Comparison of ENCODE assay signal across 16 mouse cellular contexts in the genomic region with DNA sequence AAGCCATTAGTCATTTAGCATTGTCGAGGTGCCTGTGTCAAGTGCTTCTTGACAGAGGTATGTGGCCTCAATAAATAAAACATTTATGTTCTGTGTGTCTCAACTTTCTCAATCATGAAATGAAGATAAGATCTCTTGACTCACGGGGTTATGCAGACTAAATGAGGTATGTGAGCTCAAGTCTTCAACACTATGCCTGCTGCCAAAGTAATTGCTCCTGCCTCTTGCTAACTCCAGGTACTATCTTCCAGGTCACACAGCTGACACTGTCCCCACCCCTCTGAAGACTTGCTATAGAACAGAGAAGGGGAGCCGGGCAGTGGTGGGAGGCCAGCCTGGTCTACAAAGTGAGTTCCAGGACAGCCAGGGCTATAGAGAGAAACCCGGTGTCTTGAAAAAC. TPM values are rescaled to one million over a fixed set of nuclear protein-coding genes. Genes with fewer than 3 reads are reported as not detected.
A peak's percentile ranks its signal among the peaks of the same experiment; 100 is the strongest.
DNase-seq lines count a peak whose midpoint lies in the region; ATAC-seq and TF ChIP-seq lines count a peak whose summit lies in the region.
"Had no signal": no experiment of that assay in that cellular context is flagged by ENCODE, and none has a peak within 500 bp of the region (broad histone marks: within the 10 kb centered on the region; RNA-seq: fewer than 3 reads in every experiment).

No protein-coding gene starts in this region.

- peak overlapping the region; percentile 42 for H3K27ac ChIP-seq in heart, embryonic 10.5 days
- H3K27ac ChIP-seq in liver, embryonic 16.5 days (ENCODE audit: low read length): peak overlapping the region; percentile 77
- peak overlapping the region; percentile 87 for H3K27ac ChIP-seq in stomach, embryonic 14.5 days (ENCODE audit: low read length)
- no peak overlapping the region for H3K27ac ChIP-seq in gastrocnemius, adult 2 months

- ATAC-seq in erythroid progenitor cell, adult 5-6 weeks (replicated peaks; ENCODE audit: low FRiP score, poor library complexity, severe bottlenecking): peak; percentile 53
- ATAC-seq in liver, embryonic 16.5 days (ENCODE audit: low read depth): peak; percentile 67
- no peak for ATAC-seq in stomach, embryonic 14.5 days (ENCODE audit: insufficient number of reproducible peaks, insufficient read depth, low FRiP score, low read depth)
- ATAC-seq: forebrain, embryonic 16.5 days had no signal

- H3K9me3 ChIP-seq in heart, embryonic 10.5 days: no peaks in the 10 kb centered on the region
- H3K9me3 ChIP-seq in liver, embryonic 16.5 days (replicated peaks; ENCODE audit: control insufficient read depth, low read length): no peaks in the 10 kb centered on the region
- H3K9me3 ChIP-seq in stomach, embryonic 14.5 days (ENCODE audit: control insufficient read depth, low read depth, low read length): no peaks in the 10 kb centered on the region

- peak overlapping the region; percentile 41 for H3K9ac ChIP-seq in liver, embryonic 16.5 days (ENCODE audit: low read depth, low read length)
- H3K9ac ChIP-seq in stomach, embryonic 14.5 days (replicated peaks; ENCODE audit: low read depth, low read length): no peak overlapping the region

- H3K4me2 ChIP-seq in liver, embryonic 16.5 days (ENCODE audit: low read depth, low read length): peak overlapping the region; percentile 59
- H3K4me2 ChIP-seq in stomach, embryonic 14.5 days (replicated peaks; ENCODE audit: low read depth, low read length): no peak overlapping the region

- TF ChIP-seq CTCF in gastrocnemius, adult 2 months (IDR thresholded peaks at IDR 0.05): no peak

- no peak for DNase-seq in heart, embryonic 10.5 days (ENCODE audit: low spot score)
- no peak for DNase-seq in heart, adult 18-20 months
- DNase-seq in adipocyte (ENCODE audit: low spot score): no peak
- no peak for DNase-seq in retina, embryonic 14.5 days (ENCODE audit: low spot score)
- no peak for DNase-seq in gastrocnemius, adult 2 months
- DNase-seq: adrenal gland, adult 8-10 months; B cell, adult 2 months; gastrocnemius, postnatal 14 days; heart, postnatal 14 days; kidney, adult 18-20 months; thymus, adult 2 months had no signal

- peaks cover 15% of the 10 kb centered on the region for H3K4me1 ChIP-seq in heart, embryonic 10.5 days
- peaks cover 32% of the 10 kb centered on the region for H3K4me1 ChIP-seq in liver, embryonic 16.5 days (ENCODE audit: control insufficient read depth, low read depth, low read length)
- H3K4me1 ChIP-seq in stomach, embryonic 14.5 days (ENCODE audit: control insufficient read depth, insufficient read depth, low read length): peaks cover 6% of the 10 kb centered on the region; the same call in 1 of the 2 replicates

- H3K4me3 ChIP-seq in heart, embryonic 10.5 days: no peak overlapping the region
- peak overlapping the region; percentile 13; the same call in 1 of the 2 replicates for H3K4me3 ChIP-seq in liver, embryonic 16.5 days (ENCODE audit: low read depth, low read length)
- H3K4me3 ChIP-seq in stomach, embryonic 14.5 days (ENCODE audit: low read depth, low read length): no peak overlapping the region
- no peak overlapping the region for H3K4me3 ChIP-seq in gastrocnemius, adult 2 months

- no peaks in the 10 kb centered on the region for H3K36me3 ChIP-seq in heart, embryonic 10.5 days
- H3K36me3 ChIP-seq in liver, embryonic 16.5 days (ENCODE audit: control insufficient read depth, insufficient read depth): no peaks in the 10 kb centered on the region
- H3K36me3 ChIP-seq in stomach, embryonic 14.5 days (ENCODE audit: control insufficient read depth, insufficient read depth, low read length): no peaks in the 10 kb centered on the region

- H3K27me3 ChIP-seq in heart, embryonic 10.5 days (ENCODE audit: insufficient read depth, poor library complexity, severe bottlenecking): peaks cover 3% of the 10 kb centered on the region; the same call in 1 of the 2 replicates
- H3K27me3 ChIP-seq in liver, embryonic 16.5 days (ENCODE audit: control insufficient read depth, insufficient read depth, low read depth, low read length): no peaks in the 10 kb centered on the region
- no peaks in the 10 kb centered on the region for H3K27me3 ChIP-seq in stomach, embryonic 14.5 days (ENCODE audit: control insufficient read depth, insufficient read depth, low read length)

- 42% methylated on average over 4 of the region's 4 CpGs for WGBS in heart, embryonic 10.5 days
- WGBS in liver, embryonic 16.5 days (ENCODE audit: insufficient replicate concordance): 27% methylated on average over 4 of the region's 4 CpGs
- 24% methylated on average over 4 of the region's 4 CpGs for WGBS in stomach, embryonic 14.5 days

- intact Hi-C loops in gastrocnemius, adult 2 months (cut with DNase I): no loop called here

RNA-seq across cellular contexts. Expression of gene Liph, which starts 0.9 kb away (rescaled TPM):
- polyA plus RNA-seq in heart, embryonic 10.5 days (2016; fragmentation: Nextera tagmentation; extraction: Ambion mirVana): 0.54 and 0.55 TPM in 2 replicates
- total RNA-seq in heart, adult 18-20 months (2021): under 1 TPM in 1 of 2 experiments, not detected in 1; 0.39 TPM
- total RNA-seq in erythroid progenitor cell, adult 5-6 weeks (2015; ENCODE audit: low replicate concordance): 0.84 TPM in 1 of 2 replicates, not detected in the other
- 2.8 and 4.1 TPM in 2 replicates for total RNA-seq in erythroid progenitor cell, adult 5-6 weeks (2017; ENCODE audit: low replicate concordance)
- polyA plus RNA-seq in liver, embryonic 16.5 days (2015; fragmentation: Nextera tagmentation; extraction: Ambion mirVana): 0.84 and 0.85 TPM in 2 replicates
- polyA plus RNA-seq in stomach, embryonic 14.5 days (2014; fragmentation: Nextera tagmentation; extraction: Ambion mirVana): 4.6 and 6.1 TPM in 2 replicates
- total RNA-seq in gastrocnemius, adult 2 months (2021): not detected
- polyA plus RNA-seq: embryonic facial prominence, embryonic 11.5 days had no signal

RNA-seq across cellular contexts. Expression of gene Senp2, which starts 12.9 kb away (rescaled TPM):
- polyA plus RNA-seq in heart, embryonic 10.5 days (2016; fragmentation: Nextera tagmentation; extraction: Ambion mirVana): 41.2 and 50.2 TPM in 2 replicates
- total RNA-seq in heart, adult 18-20 months (2021): 10 to 100 TPM; 24.2 to 25.9 TPM
- 84.3 and 107 TPM in 2 replicates for total RNA-seq in erythroid progenitor cell, adult 5-6 weeks (2015; ENCODE audit: low replicate concordance)
- 114 and 119 TPM in 2 replicates for total RNA-seq in erythroid progenitor cell, adult 5-6 weeks (2017; ENCODE audit: low replicate concordance)
- polyA plus RNA-seq in liver, embryonic 16.5 days (2015; fragmentation: Nextera tagmentation; extraction: Ambion mirVana): 30.2 and 30.9 TPM in 2 replicates
- polyA plus RNA-seq in stomach, embryonic 14.5 days (2014; fragmentation: Nextera tagmentation; extraction: Ambion mirVana): 53.7 and 56.1 TPM in 2 replicates
- 10 to 100 TPM; 31.2 to 31.5 TPM for total RNA-seq in gastrocnemius, adult 2 months (2021)

RNA-seq across cellular contexts. Expression of gene Tmem41a, which starts 49.0 kb away (rescaled TPM):
- polyA plus RNA-seq in heart, embryonic 10.5 days (2016; fragmentation: Nextera tagmentation; extraction: Ambion mirVana): 35.2 and 37.1 TPM in 2 replicates
- 10 to 100 TPM; 11.6 to 14.0 TPM for total RNA-seq in heart, adult 18-20 months (2021)
- 2.1 and 8.6 TPM in 2 replicates for total RNA-seq in erythroid progenitor cell, adult 5-6 weeks (2015; ENCODE audit: low replicate concordance)
- 3.8 and 4.1 TPM in 2 replicates for total RNA-seq in erythroid progenitor cell, adult 5-6 weeks (2017; ENCODE audit: low replicate concordance)
- 13.0 and 13.8 TPM in 2 replicates for polyA plus RNA-seq in liver, embryonic 16.5 days (2015; fragmentation: Nextera tagmentation; extraction: Ambion mirVana)
- polyA plus RNA-seq in stomach, embryonic 14.5 days (2014; fragmentation: Nextera tagmentation; extraction: Ambion mirVana): 31.1 and 36.2 TPM in 2 replicates
- 1 to 10 TPM; 3.6 to 4.9 TPM for total RNA-seq in gastrocnemius, adult 2 months (2021)
